Mouse (Mus musculus) Patski (cell line): ENCODE results near the gene G6pc3. TPM values are rescaled to one million over a fixed set of nuclear protein-coding genes. Genes with fewer than 3 reads are reported as not detected.

ENCODE experiments used
- ATAC-seq: fragments of 100-300 bp; one replicate; pipeline ENCODE4 v1.8.0; 2021
- CTCF ChIA-PET: fragments of 350-600 bp; sonication (Branson Sonifier 250); formaldehyde crosslinking; loops from one replicate; lab custom pipeline; 2022; ENCODE audit warnings: inconsistent platforms; lab: Charles Lee
- POLR2A ChIA-PET: fragments of 350-600 bp; sonication (Branson Sonifier 250); formaldehyde crosslinking; loops from one replicate; lab custom pipeline; 2022; ENCODE audit warnings: antibody characterized with exemption, inconsistent platforms; lab: Charles Lee
- DNase-seq: peaks from one replicate; pipeline ENCODE4 v3.0.0-alpha.2; 2011; ENCODE audit warnings: low read depth, low spot score
- H3K27me3 ChIP-seq: fragments of 371-371 bp; one replicate; pipeline ENCODE4 v1.5.1; 2021
- CTCF ChIP-seq: fragments of 100-300 bp; IDR thresholded peaks from one replicate; pipeline ENCODE4 v1.5.1; 2021
- in situ Hi-C: fragments of 300-500 bp; cut with MboI; formaldehyde crosslinking; loops from 3 replicates; pipeline ENCODE4 v1.11.1; 2018; ENCODE audit warnings: low pct_unique_long_range_greater_than_20kb, mixed read lengths
- polyA plus RNA-seq: library from polyadenylated mRNA; unstranded; gene quantifications from one replicate; pipeline ENCODE4 v1.2.3, GENCODE M21; 2021

Gene G6pc3
- polyA plus RNA-seq, 1 experiment from 2014 or later: 110 TPM

DNA sequence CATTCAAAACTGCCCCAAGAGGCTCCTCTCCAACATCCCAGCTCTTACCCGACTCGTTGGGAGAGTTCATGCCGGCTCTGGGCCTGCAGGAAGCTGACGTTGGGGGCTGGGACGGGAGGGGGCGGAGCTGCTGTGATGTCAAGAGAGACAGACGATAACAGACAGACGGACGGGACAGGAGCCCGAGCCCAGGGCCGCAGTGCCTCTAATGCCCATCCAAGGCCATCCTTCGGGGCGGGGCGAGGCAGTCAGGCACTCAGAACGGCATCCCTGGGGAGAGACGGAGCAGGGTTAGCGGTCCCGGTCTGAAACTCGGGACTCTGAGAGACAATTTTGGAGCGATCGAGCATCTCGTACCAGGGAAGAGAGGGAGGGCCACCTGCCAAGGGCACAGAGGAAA lies 35.3 kb downstream of the G6pc3 start:
- H3K27me3 ChIP-seq: no peaks in the 10 kb centered on the region
- no peak for ATAC-seq
- POLR2A ChIA-PET: no interaction called here
- no peak for TF ChIP-seq CTCF
- CTCF ChIA-PET: no interaction called here
- DNase-seq: no peak
- in situ Hi-C loops: loop anchor here (5.0 kb wide), 1 partner anchor 32 kb away; no protein-coding TSS in a partner anchor

- H3K27me3 ChIP-seq: no peaks in the 10 kb centered on the region
- no peak for DNase-seq
- ATAC-seq: no peak
- POLR2A ChIA-PET: no interaction called here
- TF ChIP-seq CTCF: no peak
- CTCF ChIA-PET: no interaction called here
- in situ Hi-C loops: loop anchor here (5.0 kb wide), 1 partner anchor 33 kb away; no protein-coding TSS in a partner anchor
Observed at GRCm38 (mm10) chr11:102225221-102225620, 35.8 kb downstream of the G6pc3 start.

DNA sequence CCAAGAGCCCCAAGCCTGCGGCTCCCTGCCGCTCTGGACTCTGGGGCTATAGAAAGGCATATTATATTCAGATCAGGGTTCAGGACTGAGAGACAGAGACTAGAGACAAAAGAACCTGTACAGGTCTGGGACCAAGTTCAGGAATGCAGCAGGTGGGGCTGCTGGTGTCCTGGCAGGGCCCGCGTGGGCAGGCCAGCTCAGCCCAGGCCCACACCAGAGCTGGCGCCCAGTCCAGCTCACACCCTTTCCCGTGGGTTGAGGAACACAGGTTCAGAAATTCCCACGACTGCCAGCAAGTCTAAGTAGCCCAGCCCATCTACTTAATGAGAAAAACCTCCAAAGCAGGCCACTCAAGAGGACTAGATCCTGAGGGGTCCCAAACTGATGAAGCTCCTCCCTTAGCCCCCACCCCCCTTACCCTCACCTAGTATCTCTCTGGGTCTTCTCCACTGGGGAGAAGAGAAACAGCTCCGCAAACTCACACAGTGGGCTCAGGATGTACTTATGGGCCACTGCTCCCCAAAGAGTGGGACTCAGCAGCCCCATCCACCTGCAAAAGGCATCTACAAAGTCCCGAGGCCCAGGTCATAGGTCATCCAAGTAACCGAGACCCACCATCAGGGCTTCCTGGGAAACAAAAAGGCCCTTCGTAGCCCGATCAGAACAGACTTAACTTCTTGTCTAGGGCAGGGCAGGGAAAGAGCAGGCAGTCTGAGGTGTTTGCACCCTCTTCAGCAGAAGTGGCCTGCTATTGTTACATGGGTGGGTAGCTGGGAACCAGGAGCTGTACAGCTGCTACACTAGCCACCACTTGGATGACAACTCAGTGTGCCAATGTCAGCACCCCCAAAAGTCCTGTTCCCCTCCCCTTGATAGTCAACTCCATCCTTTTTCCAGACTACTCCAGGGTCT lies 36.9 kb downstream of the G6pc3 start:
- POLR2A ChIA-PET: interaction anchor here (1.1 kb wide), 1 partner anchor 12 kb away, joined by 3 read pairs; no protein-coding TSS in a partner anchor
- H3K27me3 ChIP-seq: no peaks in the 10 kb centered on the region
- ATAC-seq (no peak), DNase-seq (no peak)
- in situ Hi-C loops: loop anchor here (5.0 kb wide), 1 partner anchor 34 kb away; no protein-coding TSS in a partner anchor
- CTCF ChIA-PET: no interaction called here
- TF ChIP-seq CTCF: no peak

DNA sequence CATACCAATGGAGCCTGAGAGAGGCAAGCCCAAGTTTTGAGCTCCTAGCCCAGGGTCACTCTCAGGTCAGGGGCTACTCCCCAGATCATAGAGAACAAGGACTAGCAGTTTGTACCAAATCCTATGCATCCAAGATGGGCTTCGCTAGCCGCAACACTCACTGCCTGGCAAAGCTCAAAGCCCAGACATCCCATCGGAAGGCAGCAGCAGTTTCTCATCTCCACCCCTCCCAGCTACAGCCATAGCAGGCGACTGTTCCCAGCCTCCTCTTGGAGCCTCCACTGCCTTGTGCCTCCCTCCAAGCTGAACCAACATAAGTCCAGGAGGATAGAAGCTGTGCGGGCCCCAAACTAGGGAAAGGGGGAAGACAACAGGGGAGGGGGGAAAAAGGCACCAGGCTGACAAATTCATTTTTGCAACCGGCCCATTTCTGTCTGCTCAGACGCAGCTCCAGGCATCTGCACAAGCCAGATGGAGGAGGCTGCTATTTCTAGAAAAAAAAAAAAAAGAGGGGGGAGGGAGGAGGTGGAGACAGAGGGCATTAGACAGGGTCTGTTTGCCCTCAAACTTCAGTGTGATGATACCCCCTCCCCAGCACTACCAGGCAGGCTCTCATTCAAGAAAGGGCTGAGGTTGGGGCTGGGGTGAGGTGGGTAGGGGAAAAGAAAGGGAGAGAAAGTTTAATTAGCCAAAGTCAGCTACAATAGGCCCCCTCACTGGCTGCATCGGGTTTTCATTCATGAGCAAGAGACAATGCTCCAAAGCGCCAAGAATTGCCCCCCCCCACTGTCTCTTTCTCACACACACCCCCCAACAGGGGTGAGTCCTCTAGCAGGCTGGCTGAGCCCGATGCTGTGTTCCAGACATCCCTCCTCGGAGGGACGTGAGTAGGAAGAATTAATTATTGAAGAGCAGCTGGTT lies 38.1 kb downstream of the G6pc3 start:
- DNase-seq (no peak), ATAC-seq (no peak)
- peaks cover 4% of the 10 kb centered on the region for H3K27me3 ChIP-seq
- no peak for TF ChIP-seq CTCF
- ChIA-PET POLR2A (interaction anchor here (0.6 to 1.1 kb wide), 3 partner anchors 11 to 89 kb away, joined by 3 to 4 read pairs (median 3); no protein-coding TSS in a partner anchor), CTCF (interaction anchor here (2.0 kb wide), 1 partner anchor 9 kb away, joined by 4 read pairs; no protein-coding TSS in a partner anchor)
- in situ Hi-C loops: loop anchor here (5.0 kb wide), 1 partner anchor 35 kb away; no protein-coding TSS in a partner anchor

DNA sequence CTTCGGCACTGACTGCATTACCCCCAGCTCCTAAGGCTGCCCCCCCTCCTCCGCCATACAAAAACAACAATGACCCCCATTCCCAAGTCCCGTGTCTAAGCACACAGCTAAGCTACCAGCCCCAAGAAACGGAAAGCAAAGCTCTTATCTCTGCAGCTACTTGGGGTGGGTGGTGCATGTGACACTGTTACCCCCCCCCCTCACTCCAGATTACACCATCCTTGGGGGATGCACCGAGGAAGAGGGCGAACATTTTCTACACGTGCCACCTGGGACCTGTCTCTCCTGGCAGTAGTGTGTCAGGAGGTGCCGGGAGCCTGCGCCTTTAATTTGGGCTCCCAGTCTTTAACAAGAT lies 38.7 kb downstream of the G6pc3 start:
- ChIA-PET POLR2A (no interaction called here), CTCF (interaction anchor here (2.0 kb wide), 1 partner anchor 10 kb away, joined by 4 read pairs; no protein-coding TSS in a partner anchor)
- in situ Hi-C loops: loop anchor here (5.0 kb wide), 1 partner anchor 36 kb away; no protein-coding TSS in a partner anchor
- DNase-seq: no peak
- ATAC-seq: no peak
- peaks cover 4% of the 10 kb centered on the region for H3K27me3 ChIP-seq
- no peak for TF ChIP-seq CTCF

GRCm38 (mm10) chr11:102228646-102229268 lies 39.3 kb downstream of the G6pc3 start:
- ChIA-PET CTCF (interaction anchor here (1.5 to 2.0 kb wide), 2 partner anchors 11 to 72 kb away, joined by 3 to 4 read pairs; partner anchors contain the start of gene Tmem101), POLR2A (no interaction called here)
- in situ Hi-C loops: loop anchor here (5.0 kb wide), 1 partner anchor 36 kb away; no protein-coding TSS in a partner anchor
- no peak for TF ChIP-seq CTCF
- H3K27me3 ChIP-seq: peaks cover 4% of the 10 kb centered on the region
- DNase-seq (no peak), ATAC-seq (no peak)

DNA sequence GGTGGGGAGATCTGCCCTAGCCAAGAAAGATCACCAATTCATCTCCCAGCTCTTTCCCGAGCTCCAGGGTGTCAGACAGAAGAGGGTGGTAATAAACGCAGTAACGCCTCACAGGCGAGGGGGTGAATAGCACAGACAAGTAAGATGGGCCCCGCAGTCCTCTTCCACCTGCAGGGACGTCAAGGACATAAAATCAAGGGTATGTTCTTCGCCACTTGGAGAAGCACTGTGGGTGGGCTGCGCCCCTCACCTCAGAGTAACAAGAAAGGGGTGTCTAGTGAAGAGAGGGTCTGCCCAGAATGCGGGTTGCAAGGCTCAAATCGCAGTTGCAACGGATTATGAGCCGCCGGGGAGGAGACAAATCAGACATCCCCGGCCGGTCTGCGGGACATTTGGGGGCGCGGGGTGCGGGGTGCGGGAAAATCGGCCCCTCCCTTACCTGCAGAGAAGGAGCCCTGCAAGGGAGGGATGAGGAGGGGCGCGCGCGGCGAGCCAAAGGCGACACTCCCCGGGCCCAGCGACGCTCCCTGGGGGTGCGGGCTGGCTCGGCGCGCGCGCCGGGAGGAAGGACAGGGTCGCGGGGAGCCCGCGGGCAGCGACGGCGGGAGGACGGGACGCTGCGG lies 40.0 kb downstream of the G6pc3 start:
- peaks cover 4% of the 10 kb centered on the region for H3K27me3 ChIP-seq
- ChIA-PET CTCF (interaction anchor here (0.8 to 2.0 kb wide), 5 partner anchors 12 to 73 kb away, joined by 3 to 4 read pairs (median 3); partner anchors contain the start of genes BC030867 and Tmem101), POLR2A (interaction anchor here (0.7 to 1.4 kb wide), 3 partner anchors 13 to 21 kb away, joined by 3 to 4 read pairs (median 4); no protein-coding TSS in a partner anchor)
- DNase-seq (no peak), ATAC-seq (peak; percentile 19)
- no peak for TF ChIP-seq CTCF
- in situ Hi-C loops: loop anchor here (5.0 kb wide), 1 partner anchor 37 kb away; no protein-coding TSS in a partner anchor

GRCm38 (mm10) chr11:102230006-102230741 lies 40.8 kb downstream of the G6pc3 start, which contains the start of gene Hdac5:
Gene Hdac5, minus strand, starts transcription at chr11:102230166.
- CTCF ChIA-PET: interaction anchor here (0.8 to 2.0 kb wide), 5 partner anchors 11 to 74 kb away, joined by 3 to 4 read pairs (median 3); partner anchors contain the start of genes BC030867 and Tmem101
- no peak for DNase-seq
- in situ Hi-C loops: no loop called here
- peak; percentile 77 for ATAC-seq
- no peak for TF ChIP-seq CTCF
- H3K27me3 ChIP-seq: peaks cover 8% of the 10 kb centered on the region
- POLR2A ChIA-PET: interaction anchor here (0.7 to 1.4 kb wide), 3 partner anchors 13 to 22 kb away, joined by 3 to 4 read pairs (median 4); no protein-coding TSS in a partner anchor
